Mouse (Mus musculus) midbrain, embryonic 13.5 days (tissue): Measurements from ENCODE around the gene Setdb2. TPM values are rescaled to one million over a fixed set of nuclear protein-coding genes. Genes with fewer than 3 reads are reported as not detected.

Experiments used
- ATAC-seq: fragments of 200-750 bp; cut with Nextera tagmentation; 2 replicates; pipeline ENCODE4 v1.8.0; 2017; ENCODE audit warnings: mild to moderate bottlenecking, moderate TSS enrichment, moderate library complexity
- H3K27ac ChIP-seq: fragments of 300-500 bp; sonication (generic); 2 replicates; pipeline ENCODE4 v1.5.1; 2015; ENCODE audit warnings: inconsistent platforms, mild to moderate bottlenecking, moderate library complexity
- H3K27me3 ChIP-seq: fragments of 300-500 bp; sonication (generic); 2 replicates; pipeline ENCODE4 v1.6.1; 2015; ENCODE audit warnings: mild to moderate bottlenecking, inconsistent platforms
- H3K36me3 ChIP-seq: fragments of 300-500 bp; sonication (generic); 2 replicates; pipeline ENCODE4 v1.6.1; 2015; ENCODE audit warnings: mild to moderate bottlenecking, inconsistent platforms
- H3K4me1 ChIP-seq: fragments of 300-500 bp; sonication (generic); replicated peaks from 2 replicates; pipeline ENCODE4 v1.6.1; 2015; ENCODE audit warnings: inconsistent platforms
- H3K4me2 ChIP-seq: fragments of 300-500 bp; sonication (generic); replicated peaks from 2 replicates; pipeline ENCODE4 v1.6.1; 2015; ENCODE audit warnings: moderate library complexity, mild to moderate bottlenecking, inconsistent platforms
- H3K4me3 ChIP-seq: fragments of 300-500 bp; sonication (generic); replicated peaks from 2 replicates; pipeline ENCODE4 v1.5.1; 2015; ENCODE audit warnings: mild to moderate bottlenecking, inconsistent platforms
- H3K9ac ChIP-seq: fragments of 300-500 bp; sonication (generic); replicated peaks from 2 replicates; pipeline ENCODE4 v1.6.1; 2015; ENCODE audit warnings: mild to moderate bottlenecking, inconsistent platforms
- H3K9me3 ChIP-seq: fragments of 300-500 bp; sonication (generic); 2 replicates; pipeline ENCODE4 v1.6.1; 2016; ENCODE audit warnings: mild to moderate bottlenecking, inconsistent platforms
- WGBS: fragments of 180-500 bp; shearing (Covaris S2); methylation state at CpG from one replicate; pipeline ENCODE4 v1.1.7; 2015; 5-methylcytosine and 5-hydroxymethylcytosine counted together
- polyA plus RNA-seq: library from polyadenylated mRNA; unstranded; fragments of >200 nt; fragmentation: Nextera tagmentation; extraction: Ambion mirVana; gene quantifications from 2 replicates; pipeline ENCODE4 v1.2.1, GENCODE M21; 2015

Gene Setdb2
- polyA plus RNA-seq, 1 experiment from 2014 or later: 8.3 TPM

DNA sequence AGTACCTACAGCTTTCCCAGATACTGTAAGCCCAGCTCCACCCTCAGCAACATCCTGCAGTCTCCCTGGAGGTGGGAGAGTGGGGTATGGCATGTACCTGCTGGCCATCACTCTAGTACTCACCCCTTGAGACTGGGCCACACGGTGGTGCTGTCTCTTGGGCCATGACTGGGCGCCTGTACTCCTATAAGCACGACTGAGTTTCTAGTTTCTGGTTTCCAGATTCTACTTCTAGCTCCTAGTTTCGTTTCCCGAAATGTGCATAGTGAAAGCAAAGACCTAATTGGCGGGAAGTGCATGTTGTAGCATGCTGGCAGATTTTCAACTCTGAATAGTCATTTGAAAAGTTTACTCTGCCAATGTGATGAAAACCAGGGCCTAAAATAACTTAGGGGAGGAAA, 75.4 kb downstream of the Setdb2 start, which contains the start of gene Phf11d:
Gene Phf11d (minus strand): TSS at position 227 of the 401 bp plus-strand sequence.
- WGBS: 82% methylated on average over 6 of the region's 6 CpGs
- ATAC-seq: no peak
- H3K9ac ChIP-seq: no peak within 1 kb of the TSS
- no peaks in the 10 kb centered on the region for H3K9me3 ChIP-seq
- no peak within 1 kb of the TSS for H3K27ac ChIP-seq
- H3K27me3 ChIP-seq: no peaks in the 10 kb centered on the region
- H3K4me1 ChIP-seq: no peaks in the 10 kb centered on the region
- H3K4me2 ChIP-seq: no peak within 1 kb of the TSS
- H3K4me3 ChIP-seq: no peak within 1 kb of the TSS
- H3K36me3 ChIP-seq: no peaks in the 10 kb centered on the region

Other genes starting within 250 kb of the Setdb2 start
- 81.6 and 85.0 TPM in 2 replicates for gene Rcbtb1, start 239.7 kb downstream of the Setdb2 start, polyA plus RNA-seq
- gene Gm6904, start 180.7 kb downstream of the Setdb2 start, polyA plus RNA-seq: not detected in 2 replicates
- not detected in 2 replicates for gene Phf11a, start 143.4 kb downstream of the Setdb2 start, polyA plus RNA-seq
- gene Phf11b, start 99.5 kb downstream of the Setdb2 start, polyA plus RNA-seq: 0.19 and 0.55 TPM in 2 replicates
- gene Phf11d, start 75.4 kb downstream of the Setdb2 start, polyA plus RNA-seq: 0.22 and 0.48 TPM in 2 replicates
- 0.30 and 0.34 TPM in 2 replicates for gene Phf11c, start 45.5 kb downstream of the Setdb2 start, polyA plus RNA-seq
- gene Cab39l, start 88 bp upstream of the Setdb2 start, polyA plus RNA-seq: 24.8 and 25.3 TPM in 2 replicates
- gene Cdadc1, start 157.1 kb upstream of the Setdb2 start, polyA plus RNA-seq: 36.4 and 41.9 TPM in 2 replicates
- gene Shisa2, start 184.4 kb upstream of the Setdb2 start, polyA plus RNA-seq: 2.1 and 6.2 TPM in 2 replicates